Mouse (Mus musculus) T-helper 1 cell (primary cell): Measurements from ENCODE around the gene Vps35l.

Experiments used
- in situ Hi-C: fragments of 300-600 bp; cut with MboI, MseI; formaldehyde crosslinking; loops from one replicate; pipeline ENCODE4 v1.15.1; 2025; ENCODE audit warnings: high pct_unique_total_duplicates

Gene Vps35l

GRCm38 (mm10) chr7:118775991-118776390 lies 36.0 kb downstream of the Vps35l start:
- in situ Hi-C loops = no loop called here

DNA sequence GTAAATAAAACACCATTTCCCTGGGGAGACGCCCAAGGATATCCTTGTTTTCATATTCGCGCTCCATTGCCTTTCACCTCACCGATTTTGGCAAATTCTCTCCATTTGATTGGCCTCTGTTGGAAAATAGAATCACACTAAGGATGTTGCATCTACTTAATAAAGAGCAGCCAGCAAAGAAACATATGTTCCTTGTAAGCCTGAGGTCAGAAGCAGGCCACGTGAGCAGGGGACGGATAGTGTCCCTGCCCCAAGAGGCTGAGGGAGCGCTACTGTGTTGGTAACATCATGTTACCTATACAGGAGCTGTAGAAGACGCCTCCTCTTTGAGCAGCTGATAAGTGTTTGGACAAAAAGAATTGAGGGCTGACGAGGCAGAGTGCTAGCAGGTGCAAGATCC lies 36.5 kb downstream of the Vps35l start:
- in situ Hi-C loops = no loop called here

- in situ Hi-C loops = no loop called here
Measured at GRCm38 (mm10) chr7:118777598-118778394, 37.8 kb downstream of the Vps35l start.

DNA sequence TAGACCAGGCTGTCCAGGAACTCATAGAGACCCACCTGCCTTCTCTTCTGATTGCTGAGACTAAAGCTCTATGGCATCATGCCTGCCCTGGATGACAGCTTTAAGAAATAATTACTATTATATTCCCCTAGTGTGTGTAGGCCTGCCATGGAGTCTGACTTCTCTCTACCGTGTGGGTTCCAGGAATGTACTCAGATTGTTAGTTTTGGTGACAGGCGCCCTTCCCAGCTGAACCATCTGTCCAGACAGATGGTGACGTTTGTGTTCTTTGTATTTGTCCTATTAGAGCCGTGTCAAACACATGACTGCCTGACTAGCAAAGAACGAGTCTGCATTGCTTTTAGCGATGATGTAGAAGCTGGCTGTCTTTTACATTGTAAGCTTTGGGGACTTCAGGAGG lies 38.5 kb downstream of the Vps35l start:
- in situ Hi-C loops = no loop called here

DNA sequence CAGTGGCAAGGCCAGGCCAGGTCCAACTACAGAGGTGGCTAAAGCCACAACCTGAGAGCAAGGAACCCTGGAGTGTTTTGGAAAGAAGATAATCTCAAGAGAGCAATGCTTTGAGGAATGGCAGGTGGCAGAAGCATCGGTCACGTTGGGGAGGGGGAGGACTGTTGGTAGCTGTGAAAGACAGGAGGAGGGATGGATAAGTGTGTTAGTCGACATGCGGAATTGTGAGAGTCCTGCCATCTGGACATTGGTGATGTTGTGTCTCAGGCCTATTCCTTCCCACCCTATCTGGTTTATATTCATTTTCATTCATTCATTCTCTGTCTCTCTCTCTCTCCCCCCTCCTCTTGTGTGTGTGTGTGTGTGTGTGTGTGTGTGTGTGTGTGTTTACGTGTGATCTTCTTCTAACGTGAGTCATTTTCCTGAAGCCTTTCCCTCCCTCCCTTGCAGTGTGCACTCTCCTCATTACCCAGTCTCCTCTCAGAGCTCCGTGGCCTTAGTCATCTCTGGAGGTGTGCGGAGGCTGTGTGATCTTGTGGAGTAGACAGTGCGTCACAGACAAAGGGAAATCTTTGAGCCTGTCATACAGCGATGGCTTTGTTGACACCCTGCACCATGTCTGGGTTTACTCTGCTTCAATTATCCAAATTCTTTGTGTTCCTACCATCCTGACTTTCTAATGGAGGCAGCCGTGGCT lies 43.4 kb downstream of the Vps35l start:
- in situ Hi-C loops = no loop called here

GRCm38 (mm10) chr7:118786091-118786490 lies 46.1 kb downstream of the Vps35l start:
- in situ Hi-C loops = no loop called here

DNA sequence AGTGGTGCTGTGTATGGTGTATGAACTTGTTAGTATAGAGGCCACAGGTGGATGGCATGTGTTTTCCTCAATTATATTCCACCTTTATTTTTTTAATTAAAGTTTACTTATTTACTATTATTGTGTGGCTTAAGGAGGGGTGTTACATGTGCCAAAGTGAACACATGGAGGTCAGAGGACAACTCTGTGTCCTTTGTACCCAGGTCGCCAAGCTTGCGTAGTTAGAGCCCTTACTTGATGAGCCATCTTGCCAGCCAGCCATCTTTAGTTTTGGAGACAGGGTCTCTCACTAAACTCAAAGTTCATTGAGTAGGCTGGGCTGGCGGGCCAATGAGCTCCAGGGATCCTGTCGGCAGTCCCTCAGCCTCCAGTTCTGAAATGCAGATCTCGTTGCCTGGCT lies 47.3 kb downstream of the Vps35l start:
- in situ Hi-C loops = no loop called here

- in situ Hi-C loops = no loop called here
Measured at GRCm38 (mm10) chr7:118788481-118788880, 48.5 kb downstream of the Vps35l start.

GRCm38 (mm10) chr7:118790292-118790691 lies 50.3 kb downstream of the Vps35l start:
- in situ Hi-C loops = no loop called here

GRCm38 (mm10) chr7:118793899-118794298 lies 53.9 kb downstream of the Vps35l start:
- in situ Hi-C loops = no loop called here

DNA sequence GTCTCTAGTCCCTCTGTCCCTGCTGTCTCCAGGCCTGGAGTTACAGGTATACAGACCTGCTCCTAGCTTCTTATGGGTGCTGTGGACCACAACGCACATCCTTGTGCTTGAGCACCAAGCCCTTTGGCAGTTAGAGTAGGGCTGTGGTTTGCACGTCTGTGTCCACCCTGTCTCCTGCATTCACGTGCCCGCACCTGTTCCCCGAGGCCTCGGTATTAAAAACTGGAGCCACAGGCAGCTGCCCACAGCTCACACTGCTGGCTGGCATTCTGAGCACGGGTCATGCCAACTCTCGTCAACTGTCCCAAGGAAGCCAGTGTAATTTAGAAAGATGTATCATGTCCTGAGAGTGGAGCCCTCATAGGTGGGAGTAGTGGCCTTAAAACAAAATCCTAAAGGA lies 55.8 kb downstream of the Vps35l start:
- in situ Hi-C loops = no loop called here

- in situ Hi-C loops = no loop called here
Measured at GRCm38 (mm10) chr7:118796838-118797237, 56.8 kb downstream of the Vps35l start.

DNA sequence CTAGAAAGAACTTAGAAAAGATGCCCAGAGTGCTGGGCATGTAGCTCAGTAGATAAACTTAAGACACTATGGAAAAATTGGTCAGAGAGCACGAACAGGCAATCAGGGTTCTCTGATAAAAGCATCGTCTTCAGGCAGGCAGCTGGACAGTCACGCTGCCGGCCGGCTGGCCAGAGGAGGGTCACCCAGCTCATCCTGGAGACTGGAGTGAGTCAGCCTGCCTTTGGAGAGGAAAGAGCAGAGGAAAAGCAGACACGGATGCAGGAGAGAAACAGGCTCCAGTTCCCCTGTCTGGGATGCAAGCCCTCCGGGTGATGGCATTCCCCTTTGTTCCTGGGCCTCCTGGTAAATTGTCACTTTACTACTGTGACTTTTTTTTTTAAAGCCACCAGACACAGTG lies 57.6 kb downstream of the Vps35l start:
- in situ Hi-C loops = no loop called here

DNA sequence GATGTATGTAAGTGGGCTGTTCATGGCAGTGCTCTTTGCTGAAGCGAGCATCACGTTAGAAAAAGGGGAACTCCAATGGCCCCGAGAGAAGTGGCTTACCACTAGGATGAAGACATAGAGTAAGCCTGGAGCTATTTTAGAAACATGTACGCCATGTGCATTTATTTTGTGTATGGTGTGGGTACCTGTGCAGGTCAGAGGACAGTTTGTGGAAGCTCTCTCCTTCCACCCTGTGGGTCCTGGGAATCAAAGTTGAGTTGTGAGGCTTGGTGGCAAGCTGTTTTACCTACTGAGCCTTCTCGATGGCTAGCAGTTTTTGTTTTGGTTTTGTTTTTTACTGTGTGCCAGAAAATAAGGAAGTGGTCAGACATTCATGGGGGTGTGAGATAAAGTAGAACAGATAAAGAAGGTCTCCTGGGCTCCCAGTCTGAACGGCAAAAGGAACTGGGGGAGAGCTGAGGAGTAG lies 58.1 kb downstream of the Vps35l start:
- in situ Hi-C loops = no loop called here

- in situ Hi-C loops = no loop called here
Measured at GRCm38 (mm10) chr7:118800112-118800734, 60.2 kb downstream of the Vps35l start.

DNA sequence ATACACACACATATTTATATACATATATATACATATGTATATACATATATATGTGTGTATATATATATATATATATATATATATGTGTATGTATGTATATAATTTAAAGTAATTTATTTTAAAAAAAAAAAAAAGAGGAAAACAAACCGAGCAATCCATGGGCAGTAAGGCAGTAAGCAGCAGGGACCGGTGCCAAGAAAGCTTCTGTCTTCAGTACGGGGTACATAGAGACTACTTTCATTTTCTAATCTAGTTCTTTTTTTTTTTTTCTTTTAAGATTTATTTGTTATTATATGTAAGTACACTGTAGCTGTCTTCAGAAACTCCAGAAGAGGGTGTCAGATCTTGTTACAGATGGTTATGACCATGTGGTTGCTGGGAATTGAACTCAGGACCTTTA lies 61.8 kb downstream of the Vps35l start:
- in situ Hi-C loops = no loop called here

- in situ Hi-C loops = no loop called here
Measured at GRCm38 (mm10) chr7:118803425-118803824, 63.4 kb downstream of the Vps35l start.

DNA sequence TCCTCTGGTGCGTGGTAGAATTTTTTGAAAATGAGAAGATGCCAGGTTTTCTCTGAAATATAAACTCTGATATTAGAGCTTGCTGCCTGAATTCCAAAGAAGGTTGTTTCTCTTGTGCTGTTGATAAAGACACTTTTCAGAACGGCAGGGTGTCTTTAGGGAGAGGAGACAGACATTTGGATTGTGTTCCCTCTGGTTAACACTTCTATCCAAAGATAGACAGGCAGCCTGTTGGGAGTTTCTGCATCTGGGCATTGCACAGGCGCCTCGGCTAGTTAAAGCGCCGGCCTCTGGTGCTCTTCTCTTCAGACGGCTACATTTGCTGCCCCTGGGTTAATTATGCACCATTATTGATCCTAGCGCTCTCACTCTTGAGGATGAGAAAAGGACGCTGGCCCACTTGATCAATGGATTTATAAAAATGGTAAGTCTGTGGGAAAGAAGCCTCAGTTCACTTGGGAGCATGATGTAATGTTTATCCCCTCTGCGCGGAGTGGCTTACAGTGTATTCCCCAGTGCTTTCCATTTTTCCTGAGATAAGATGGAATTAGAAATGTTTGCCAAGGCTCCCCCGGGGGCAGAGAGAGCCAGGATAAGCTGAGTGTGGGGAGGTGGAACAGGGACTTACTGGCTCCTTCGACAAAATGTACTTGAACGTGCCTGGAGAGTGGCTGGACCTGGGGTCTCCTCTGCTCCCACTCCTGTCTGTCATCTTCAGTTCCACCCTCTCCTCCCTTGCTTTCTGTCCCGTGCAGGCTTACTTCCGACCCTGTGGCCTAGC lies 66.8 kb downstream of the Vps35l start:
- in situ Hi-C loops = no loop called here

- in situ Hi-C loops = no loop called here
Measured at GRCm38 (mm10) chr7:118807899-118808298, 67.9 kb downstream of the Vps35l start.

- in situ Hi-C loops = no loop called here
Measured at GRCm38 (mm10) chr7:118811407-118812106, 71.5 kb downstream of the Vps35l start.

GRCm38 (mm10) chr7:118813592-118813991 lies 73.6 kb downstream of the Vps35l start:
- in situ Hi-C loops = no loop called here
